Mouse (Mus musculus): Measurements from ENCODE around the gene Gp9.

DNA sequence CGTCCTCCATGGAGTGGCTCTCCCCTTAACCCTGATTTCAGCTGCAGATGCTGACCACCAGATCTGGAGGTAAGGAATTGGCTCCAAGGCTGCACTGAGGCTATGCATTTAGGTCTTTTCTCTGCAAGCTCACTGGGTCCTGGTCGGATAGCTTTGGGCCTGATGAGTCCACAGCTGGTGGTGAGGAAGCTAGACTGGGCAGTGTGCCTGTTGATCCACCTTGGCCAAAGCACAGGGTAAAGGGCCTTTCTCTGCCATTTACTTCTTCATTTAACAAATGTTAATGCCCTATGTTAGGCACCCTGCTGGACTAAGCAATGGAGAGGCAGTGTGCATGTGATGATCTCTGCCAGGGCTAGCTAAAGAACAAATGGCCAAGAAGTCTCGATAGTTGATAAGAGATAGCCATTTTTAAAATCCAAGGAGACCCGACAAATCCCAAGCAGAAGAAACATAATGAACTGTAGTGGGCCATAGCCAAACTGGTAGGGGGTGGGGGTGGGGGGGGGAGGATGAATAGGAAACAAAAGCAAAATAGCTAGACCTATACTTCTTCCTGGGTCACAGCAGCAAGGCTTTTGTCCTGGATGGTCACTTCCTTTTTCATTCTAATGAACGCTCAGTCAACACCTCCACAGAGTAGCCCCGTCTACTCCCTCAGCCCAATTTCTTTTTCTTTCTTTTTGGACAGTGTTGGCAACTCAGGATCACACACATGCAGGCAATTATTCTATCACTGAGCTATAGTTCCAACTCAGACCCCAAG is 17.7 kb downstream of the Gp9 start:
- no peak for TF ChIP-seq POLR2AphosphoS2 (IDR thresholded peaks at IDR 0.05; ENCODE audit: insufficient read length, low read depth)
- no peak for TF ChIP-seq MAX (IDR thresholded peaks at IDR 0.05; ENCODE audit: low read depth)
- no peak for TF ChIP-seq POLR2A (IDR thresholded peaks at IDR 0.05; ENCODE audit: insufficient read length, low read depth)
- no peak for TF ChIP-seq SRF (IDR thresholded peaks at IDR 0.05; ENCODE audit: control insufficient read depth, insufficient read length, low read depth)
- no peak for TF ChIP-seq TCF12 (IDR thresholded peaks at IDR 0.05; ENCODE audit: insufficient read depth, poor library complexity, severe bottlenecking)
- no peak for TF ChIP-seq MYOG (IDR thresholded peaks at IDR 0.05; ENCODE audit: control insufficient read depth in 1 of 3, insufficient read depth in 1 of 3, insufficient read length in 2 of 3, low read depth in 2 of 3)
- TF ChIP-seq CEBPB (IDR thresholded peaks at IDR 0.05; ENCODE audit: insufficient read depth, poor library complexity, severe bottlenecking): no peak
- no peak for TF ChIP-seq USF1 (IDR thresholded peaks at IDR 0.05; ENCODE audit: low read depth)
- no peak for TF ChIP-seq E2F4 (IDR thresholded peaks at IDR 0.05; ENCODE audit: insufficient read depth)
- TF ChIP-seq MYOD1 (IDR thresholded peaks at IDR 0.05; ENCODE audit: control insufficient read depth in 1 of 3, insufficient read length in 2 of 3, low read depth in 2 of 3): no peak
- no peak for TF ChIP-seq REST (IDR thresholded peaks at IDR 0.05; ENCODE audit: insufficient read depth, insufficient read length)
- no peak for TF ChIP-seq TCF3 (IDR thresholded peaks at IDR 0.05; ENCODE audit: insufficient read length, low read depth)

Measured in myocyte (in vitro differentiated cells).